Mouse (Mus musculus): Measurements from ENCODE around the gene Tor4a. TPM values are rescaled to one million over a fixed set of nuclear protein-coding genes. Genes with fewer than 3 reads are reported as not detected.

Gene Tor4a
- total RNA-seq, 1 experiment, result 11.1 TPM

- Histone ChIP-seq H3K9ac (ENCODE audit: insufficient read depth, low read depth, low read length, poor library complexity, severe bottlenecking) (no peak overlapping the region), H3K36me3 (ENCODE audit: control insufficient read depth, insufficient read depth, low read length, poor library complexity, severe bottlenecking) (no peaks in the 10 kb centered on the region), H3K4me3 (ENCODE audit: insufficient read depth in 1 of 2, low read depth in 1 of 2, low read length in 2 of 2, poor library complexity in 1 of 2, severe bottlenecking in 1 of 2) (no peak overlapping the region), H3K4me1 (ENCODE audit: control insufficient read depth in 2 of 2, insufficient read depth in 2 of 2, low read length in 2 of 2, poor library complexity in 1 of 2) (peaks cover 2 to 13% of the 10 kb centered on the region in 2 experiments; a peak in 3 of 4 replicates), H3K9me3 (ENCODE audit: control insufficient read depth, insufficient read depth, low read depth, low read length) (no peaks in the 10 kb centered on the region), H3K27ac (ENCODE audit: insufficient read depth, low read depth, low read length, poor library complexity, severe bottlenecking) (no peak overlapping the region)
- TF ChIP-seq ZC3H11A (IDR thresholded peaks at IDR 0.05; ENCODE audit: borderline replicate concordance, low read depth, low read length) (no peak), HCFC1 (IDR thresholded peaks at IDR 0.05; ENCODE audit: borderline replicate concordance, insufficient read depth, low read length) (no peak)
- in situ Hi-C loops (cut with MboI; ENCODE audit: low sequenced_read_pairs in 2 of 2, unreplicated experiment in 2 of 2), result no loop called here
- no peak for DNase-seq (ENCODE audit: low read depth, low spot score)
Measured at GRCm38 (mm10) chr2:25173821-25174220, 22.9 kb downstream of the Tor4a start.

- no peaks in the 10 kb centered on the region for H3K36me3 ChIP-seq (ENCODE audit: control insufficient read depth, insufficient read depth, low read length, poor library complexity, severe bottlenecking)
- no peaks in the 10 kb centered on the region for H3K9me3 ChIP-seq (ENCODE audit: control insufficient read depth, insufficient read depth, low read depth, low read length)
- no peak overlapping the region for H3K27ac ChIP-seq (ENCODE audit: insufficient read depth, low read depth, low read length, poor library complexity, severe bottlenecking)
- in situ Hi-C loops (cut with MboI; ENCODE audit: low sequenced_read_pairs in 2 of 2, unreplicated experiment in 2 of 2), result no loop called here
- no peak for TF ChIP-seq ZC3H11A (IDR thresholded peaks at IDR 0.05; ENCODE audit: borderline replicate concordance, low read depth, low read length)
- TF ChIP-seq MAFK (IDR thresholded peaks at IDR 0.05; ENCODE audit: insufficient read depth, low read depth, low read length), result 0 out of 2 replicates have a peak, but pooled peaks have one; percentile 20
- no peak for TF ChIP-seq HCFC1 (IDR thresholded peaks at IDR 0.05; ENCODE audit: borderline replicate concordance, insufficient read depth, low read length)
- DNase-seq (ENCODE audit: low read depth, low spot score), result no peak
- no peak overlapping the region for H3K4me3 ChIP-seq (ENCODE audit: insufficient read depth in 1 of 2, low read depth in 1 of 2, low read length in 2 of 2, poor library complexity in 1 of 2, severe bottlenecking in 1 of 2)
- H3K9ac ChIP-seq (ENCODE audit: insufficient read depth, low read depth, low read length, poor library complexity, severe bottlenecking), result no peak overlapping the region
- peaks cover 6 to 19% of the 10 kb centered on the region in 2 experiments; a peak in 3 of 4 replicates for H3K4me1 ChIP-seq (ENCODE audit: control insufficient read depth in 2 of 2, insufficient read depth in 2 of 2, low read length in 2 of 2, poor library complexity in 1 of 2)
Measured at GRCm38 (mm10) chr2:25172629-25173028, 24.1 kb downstream of the Tor4a start.

DNA sequence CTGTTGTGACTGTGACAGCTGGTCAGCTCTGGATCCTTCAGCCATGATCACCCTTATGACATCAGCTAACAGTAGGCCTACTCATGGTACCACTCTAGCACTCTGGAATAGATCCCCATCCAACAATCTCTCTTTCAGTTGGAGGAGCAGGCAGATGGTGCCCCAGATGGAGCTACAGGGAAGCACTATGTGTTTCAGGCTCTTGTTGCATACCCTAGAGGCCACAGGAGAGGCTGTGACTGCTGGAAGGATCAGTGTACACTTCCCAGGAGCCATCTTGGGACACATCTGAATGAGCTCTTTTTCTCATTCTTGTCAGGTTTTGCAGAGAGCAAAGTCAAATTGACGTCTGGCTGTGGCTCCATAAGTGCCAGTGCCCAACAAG is 24.9 kb downstream of the Tor4a start:
- Histone ChIP-seq H3K27ac (ENCODE audit: insufficient read depth, low read depth, low read length, poor library complexity, severe bottlenecking) (no peak overlapping the region), H3K9me3 (ENCODE audit: control insufficient read depth, insufficient read depth, low read depth, low read length) (no peaks in the 10 kb centered on the region), H3K4me3 (ENCODE audit: insufficient read depth in 1 of 2, low read depth in 1 of 2, low read length in 2 of 2, poor library complexity in 1 of 2, severe bottlenecking in 1 of 2) (no peak overlapping the region), H3K4me1 (ENCODE audit: control insufficient read depth in 2 of 2, insufficient read depth in 2 of 2, low read length in 2 of 2, poor library complexity in 1 of 2) (peaks cover 6 to 21% of the 10 kb centered on the region in 2 experiments; a peak in 3 of 4 replicates), H3K36me3 (ENCODE audit: control insufficient read depth, insufficient read depth, low read length, poor library complexity, severe bottlenecking) (no peaks in the 10 kb centered on the region), H3K9ac (ENCODE audit: insufficient read depth, low read depth, low read length, poor library complexity, severe bottlenecking) (no peak overlapping the region)
- TF ChIP-seq MAFK (IDR thresholded peaks at IDR 0.05; ENCODE audit: insufficient read depth, low read depth, low read length) (no peak), CHD2 (IDR thresholded peaks at IDR 0.05; ENCODE audit: low read depth, low read length) (no peak), HCFC1 (IDR thresholded peaks at IDR 0.05; ENCODE audit: borderline replicate concordance, insufficient read depth, low read length) (no peak), ZNF384 (IDR thresholded peaks at IDR 0.05; ENCODE audit: low read depth, low read length) (no peak), ZC3H11A (IDR thresholded peaks at IDR 0.05; ENCODE audit: borderline replicate concordance, low read depth, low read length) (no peak)
- no peak for DNase-seq (ENCODE audit: low read depth, low spot score)
- in situ Hi-C loops (cut with MboI; ENCODE audit: low sequenced_read_pairs in 2 of 2, unreplicated experiment in 2 of 2), result no loop called here

- Histone ChIP-seq H3K4me1 (ENCODE audit: control insufficient read depth in 2 of 2, insufficient read depth in 2 of 2, low read length in 2 of 2, poor library complexity in 1 of 2) (peaks cover 6 to 21% of the 10 kb centered on the region in 2 experiments; a peak in 3 of 4 replicates), H3K36me3 (ENCODE audit: control insufficient read depth, insufficient read depth, low read length, poor library complexity, severe bottlenecking) (no peaks in the 10 kb centered on the region), H3K9ac (ENCODE audit: insufficient read depth, low read depth, low read length, poor library complexity, severe bottlenecking) (no peak overlapping the region), H3K9me3 (ENCODE audit: control insufficient read depth, insufficient read depth, low read depth, low read length) (no peaks in the 10 kb centered on the region), H3K4me3 (ENCODE audit: insufficient read depth in 1 of 2, low read depth in 1 of 2, low read length in 2 of 2, poor library complexity in 1 of 2, severe bottlenecking in 1 of 2) (no peak overlapping the region), H3K27ac (ENCODE audit: insufficient read depth, low read depth, low read length, poor library complexity, severe bottlenecking) (no peak overlapping the region)
- TF ChIP-seq MAFK (IDR thresholded peaks at IDR 0.05; ENCODE audit: insufficient read depth, low read depth, low read length) (no peak), HCFC1 (IDR thresholded peaks at IDR 0.05; ENCODE audit: borderline replicate concordance, insufficient read depth, low read length) (no peak), ZNF384 (IDR thresholded peaks at IDR 0.05; ENCODE audit: low read depth, low read length) (no peak), CHD2 (IDR thresholded peaks at IDR 0.05; ENCODE audit: low read depth, low read length) (no peak), ZC3H11A (IDR thresholded peaks at IDR 0.05; ENCODE audit: borderline replicate concordance, low read depth, low read length) (no peak)
- in situ Hi-C loops (cut with MboI; ENCODE audit: low sequenced_read_pairs in 2 of 2, unreplicated experiment in 2 of 2), result no loop called here
- DNase-seq (ENCODE audit: low read depth, low spot score), result no peak
Measured at GRCm38 (mm10) chr2:25171101-25171768, 25.5 kb downstream of the Tor4a start.

Measured in ES-E14 (cell line).